Mouse (Mus musculus) adrenal gland (tissue): ENCODE measurements around the gene Emid1.
"Not testable (repeated sequence)": the region's sequence is repeated elsewhere in the genome, so short reads cannot be mapped to it uniquely, and the experiment has no call there.

Experiments used
- intact Hi-C: fragments of 180-260 bp; cut with DNase I; formaldehyde crosslinking; loops from one replicate; pipeline ENCODE4 v1.15.1; 2025

The Emid1 gene

DNA sequence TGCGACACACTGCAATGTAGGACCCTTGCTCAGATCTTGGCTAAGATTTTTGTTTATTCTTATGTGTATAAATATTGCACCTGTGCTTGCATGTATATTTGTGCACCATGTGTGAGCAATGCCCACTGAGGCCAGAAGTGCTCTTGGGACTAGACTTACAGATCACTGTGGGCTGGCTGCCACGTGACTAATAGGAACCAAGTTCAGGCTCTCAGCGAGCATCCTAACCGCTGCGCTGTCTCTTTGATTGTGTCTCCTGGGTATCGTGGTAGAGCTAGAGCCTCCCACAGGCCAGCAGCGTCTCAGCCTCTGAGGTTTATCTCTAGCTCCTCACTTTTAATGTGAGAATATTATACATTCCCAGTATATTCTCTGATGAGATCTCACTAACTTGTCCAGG is 38.4 kb downstream of the Emid1 start:
- intact Hi-C loops = loop anchor here (10.0 kb wide), 1 partner anchor 361 kb away; no protein-coding TSS in a partner anchor

DNA sequence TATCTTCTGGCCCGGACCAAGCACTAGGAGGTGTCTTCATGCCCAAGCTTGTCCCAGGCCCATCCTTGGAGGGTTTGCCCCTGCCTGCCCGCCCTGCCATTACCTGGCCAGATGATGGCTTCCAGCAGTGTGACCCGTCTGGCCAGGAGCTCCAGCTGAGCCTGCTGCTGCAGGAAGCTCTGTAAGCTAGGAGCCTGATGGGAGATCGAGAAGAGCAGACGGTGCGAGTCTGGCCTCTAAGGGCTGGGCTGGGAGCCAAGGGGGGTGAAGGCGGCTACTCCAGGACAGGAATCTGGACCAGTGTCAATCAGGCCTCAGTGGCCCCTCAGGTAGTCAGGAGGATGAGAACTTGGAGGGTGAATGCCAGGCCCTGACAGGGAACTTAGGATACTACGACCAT is 42.6 kb downstream of the Emid1 start:
- intact Hi-C loops = no loop called here

DNA sequence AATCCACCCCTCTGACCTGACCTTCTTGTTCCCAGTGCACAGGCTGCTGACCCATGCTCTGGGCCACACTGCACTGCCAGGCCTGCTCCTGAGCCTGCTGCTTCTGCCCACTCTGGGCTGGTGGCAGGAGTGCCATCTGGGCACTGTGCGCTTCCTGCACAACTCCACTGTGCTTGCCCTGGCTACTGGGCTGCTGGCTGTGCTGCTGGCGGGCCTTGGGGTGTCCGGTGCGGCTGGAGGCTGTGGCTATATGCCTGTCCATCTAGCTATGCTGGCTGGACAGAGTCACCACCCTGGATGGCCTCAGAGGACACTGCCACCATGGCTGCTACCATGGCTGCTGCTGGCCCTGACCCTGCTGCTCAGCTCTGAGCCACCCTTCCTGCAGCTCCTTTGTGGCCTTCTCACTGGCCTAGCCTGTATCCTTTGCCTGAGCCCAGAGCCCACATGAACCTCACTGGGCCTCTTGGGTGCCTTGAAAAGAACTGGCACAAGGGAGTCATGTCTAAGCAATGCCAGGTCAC is 48.0 kb downstream of the Emid1 start:
- intact Hi-C loops = no loop called here

DNA sequence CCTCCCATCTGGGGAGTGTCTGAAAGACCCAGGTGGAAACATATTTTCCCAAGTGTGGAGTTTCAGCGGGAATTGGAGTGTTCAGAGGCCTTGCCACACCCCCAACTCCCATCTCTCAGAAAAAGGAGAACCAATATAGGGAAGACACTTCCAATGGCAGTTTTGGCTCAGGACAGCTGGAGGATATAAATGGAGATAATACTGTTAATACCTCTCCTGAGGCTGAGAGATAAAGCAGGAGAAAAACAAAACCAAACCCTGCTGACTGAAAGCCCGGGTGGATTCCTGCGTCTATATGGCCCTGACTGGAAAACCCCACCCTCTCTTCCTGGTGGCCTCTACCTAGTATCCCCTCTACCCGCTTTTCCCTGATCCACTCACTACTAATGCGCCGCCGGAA is 49.7 kb downstream of the Emid1 start:
- intact Hi-C loops = no loop called here

DNA sequence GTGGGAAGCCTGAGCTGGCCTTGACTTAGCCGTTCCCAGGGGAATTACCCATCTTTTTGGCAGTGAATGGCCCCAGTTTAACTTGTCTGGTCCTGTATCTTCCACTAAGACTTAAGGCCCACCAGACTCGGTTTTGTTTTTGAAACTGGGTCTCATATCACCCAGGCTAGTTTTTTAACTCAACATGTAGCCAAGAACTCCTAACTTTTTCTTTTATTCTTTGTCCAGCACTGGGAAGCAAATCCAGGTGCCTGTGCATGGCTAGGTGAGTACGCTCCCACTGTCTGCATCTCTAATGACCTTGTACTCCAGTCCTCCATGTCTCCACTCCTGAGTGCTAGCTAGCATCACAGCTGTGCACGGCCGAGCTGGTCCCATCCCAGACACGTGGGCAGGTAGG is 50.4 kb downstream of the Emid1 start:
- intact Hi-C loops = no loop called here

DNA sequence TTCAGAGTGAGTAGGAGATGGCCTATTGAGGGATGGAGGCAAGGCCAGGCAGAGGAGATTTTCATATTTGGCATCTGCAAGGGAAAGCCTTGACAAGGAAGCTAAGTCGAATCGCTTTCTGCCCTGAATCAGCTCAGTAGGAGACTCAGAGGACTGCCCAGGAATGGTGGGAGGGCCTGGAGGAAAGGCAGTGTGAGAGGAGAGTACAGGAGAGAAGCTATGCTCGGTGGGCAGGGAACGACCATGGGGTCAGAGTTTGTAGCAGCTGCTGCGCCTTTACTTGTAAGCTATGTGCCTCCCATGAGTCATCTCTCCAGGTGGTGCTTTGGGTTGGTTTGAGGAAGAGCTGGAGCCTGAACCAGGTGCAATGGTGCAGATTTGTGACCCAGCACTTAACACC is 51.3 kb downstream of the Emid1 start:
- intact Hi-C loops = no loop called here

DNA sequence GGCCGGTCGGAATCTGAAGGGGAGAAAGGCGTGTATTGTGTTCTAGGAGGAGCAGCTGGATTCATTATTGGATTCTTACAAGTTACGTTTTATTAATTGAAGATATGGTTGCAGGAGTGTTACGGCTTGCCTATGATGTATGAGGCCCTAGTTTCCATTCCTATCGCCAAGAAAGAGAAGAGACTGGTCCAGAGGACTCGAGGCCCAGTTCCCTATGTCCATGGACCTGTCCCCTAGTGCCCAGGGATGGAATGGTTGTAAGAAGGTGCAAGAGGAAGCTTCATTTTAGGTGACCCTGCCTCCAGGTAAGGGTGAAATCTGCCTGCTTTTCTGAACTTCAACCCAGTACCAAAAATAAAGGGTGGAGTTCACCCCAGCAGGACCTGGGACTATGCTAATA is 51.8 kb downstream of the Emid1 start:
- intact Hi-C loops = no loop called here

DNA sequence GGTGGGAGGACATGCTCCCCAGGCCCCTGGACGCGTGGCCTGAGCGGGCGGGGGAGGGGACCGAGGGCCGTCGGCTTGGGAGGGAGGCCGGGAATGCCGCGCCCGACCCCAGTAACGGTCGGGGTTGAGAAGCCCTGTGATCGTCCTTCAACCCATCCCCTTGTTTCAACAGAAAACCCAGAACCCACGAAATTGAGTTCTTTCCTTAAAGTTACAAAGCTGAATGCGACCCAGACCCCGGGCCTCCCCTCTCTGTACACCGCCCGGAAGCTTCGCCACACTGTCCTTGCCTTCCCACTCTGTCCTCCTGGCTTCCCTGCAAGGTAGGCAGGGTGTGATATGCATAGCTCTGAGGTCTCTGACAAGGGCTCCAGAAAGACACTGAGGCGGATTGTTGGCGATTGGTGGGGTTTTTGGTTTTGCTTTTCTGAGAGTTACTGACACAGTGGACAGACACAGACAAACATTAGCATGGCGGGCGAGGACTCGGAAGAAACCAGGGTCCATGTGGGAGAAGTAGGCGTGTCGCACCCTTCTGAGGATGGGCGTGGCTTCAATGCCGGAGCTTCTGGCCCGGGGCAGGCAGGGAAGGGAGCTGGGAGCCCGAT is 52.4 kb downstream of the Emid1 start:
- intact Hi-C loops = no loop called here

DNA sequence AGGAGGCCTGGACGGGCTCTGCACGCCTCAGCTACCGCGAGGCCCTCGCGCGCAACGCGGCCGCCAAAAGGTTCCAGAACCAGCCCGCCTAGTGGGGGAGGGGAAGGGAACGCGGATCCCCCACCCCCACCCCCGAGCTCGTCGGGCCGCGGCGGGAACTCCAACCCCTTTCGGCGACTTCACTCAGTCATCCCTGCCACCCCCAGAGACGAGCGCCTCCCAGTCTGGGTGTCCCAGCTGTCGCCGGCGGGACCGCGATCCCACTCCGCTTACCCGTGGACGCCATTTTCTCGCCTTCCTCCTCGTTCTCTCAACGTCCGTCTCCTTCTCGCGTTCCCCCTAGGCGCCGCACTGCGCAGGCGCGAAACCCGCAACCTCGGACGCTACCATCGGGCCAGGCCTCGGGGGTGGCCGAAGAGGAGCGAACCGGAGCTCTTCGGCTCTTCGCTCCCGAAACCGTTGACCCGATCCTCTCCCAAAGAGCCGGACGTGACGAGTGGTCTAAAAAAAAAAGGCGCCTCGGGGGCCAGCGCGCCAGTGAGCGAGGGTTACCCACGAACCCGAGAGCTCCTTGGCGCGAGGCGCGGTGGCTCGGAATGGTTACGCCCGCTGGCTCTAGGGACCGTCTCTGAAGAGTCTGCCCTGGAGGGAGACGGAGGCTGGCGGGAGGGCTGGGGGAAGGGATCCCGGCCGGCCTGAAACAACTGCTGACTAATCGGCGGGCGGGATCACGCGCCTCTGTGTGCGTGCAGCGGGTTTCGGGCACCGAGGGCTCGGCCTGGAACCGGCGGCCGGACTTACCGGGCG is 53.1 kb downstream of the Emid1 start, which contains the start of the genes Rhbdd3 and Ewsr1:
TSS of gene Rhbdd3 (plus strand) at position 191 of the 807 bp plus-strand sequence.
TSS of gene Ewsr1 (minus strand) at position 531 of the 807 bp plus-strand sequence.
- intact Hi-C loops = no loop called here

DNA sequence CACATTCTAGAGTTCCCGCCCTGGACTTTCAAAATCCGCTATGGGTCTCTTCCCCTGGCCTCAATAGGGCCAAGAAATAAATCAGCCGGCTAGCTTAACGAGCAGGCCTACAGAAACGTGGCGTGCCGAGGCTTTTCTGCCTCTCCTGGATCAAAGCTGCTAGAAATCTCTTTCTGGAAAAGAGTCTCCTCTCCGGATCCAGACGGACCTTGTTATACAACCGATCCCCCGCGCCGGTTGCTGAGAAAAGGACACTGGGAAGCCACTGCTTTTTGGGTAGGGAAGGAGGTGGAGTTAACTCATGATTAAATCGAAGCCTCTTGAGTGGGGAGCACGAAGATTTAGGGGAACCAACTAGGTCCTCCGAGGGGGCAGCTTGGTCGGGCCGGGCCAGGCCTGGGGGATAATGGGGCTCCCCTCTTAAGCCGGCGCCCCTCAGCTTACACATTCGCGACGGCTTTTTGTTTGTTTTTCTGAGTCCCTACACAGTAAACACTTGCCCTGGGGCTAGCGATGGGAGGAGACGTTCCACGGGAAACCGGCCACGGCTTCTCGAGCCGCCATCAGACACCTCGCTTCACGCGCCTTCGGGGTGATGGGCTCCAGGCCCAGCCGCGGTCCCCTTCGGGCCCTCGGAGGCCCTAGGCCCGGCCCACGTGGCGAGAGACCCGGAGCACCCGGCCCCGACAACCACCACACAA is 53.9 kb downstream of the Emid1 start:
- intact Hi-C loops = no loop called here

DNA sequence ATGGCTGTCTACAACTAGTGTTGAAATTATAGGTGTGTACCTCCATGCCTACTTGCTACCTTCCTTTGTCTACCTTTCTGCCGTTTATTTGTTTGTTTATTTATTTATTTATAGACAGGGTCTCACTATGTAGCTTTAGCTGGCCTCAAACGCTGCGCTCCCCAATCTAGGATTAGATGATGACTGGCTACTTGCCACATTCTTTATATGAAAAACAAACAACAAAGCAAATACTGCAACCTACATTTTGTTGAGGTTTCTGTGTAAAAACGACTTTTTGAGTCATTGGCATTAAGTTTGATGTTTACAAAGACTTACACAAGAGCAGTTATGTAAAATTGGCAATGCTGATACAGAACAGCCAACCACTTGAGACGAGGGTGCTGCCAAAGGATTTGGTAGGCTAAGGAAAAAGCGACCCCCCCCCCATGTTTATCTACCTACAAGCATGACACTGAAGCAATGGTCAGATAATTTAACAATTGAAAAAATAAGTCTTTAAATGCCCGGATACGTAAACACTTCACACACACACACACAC is 55.5 kb downstream of the Emid1 start:
- intact Hi-C loops = no loop called here

DNA sequence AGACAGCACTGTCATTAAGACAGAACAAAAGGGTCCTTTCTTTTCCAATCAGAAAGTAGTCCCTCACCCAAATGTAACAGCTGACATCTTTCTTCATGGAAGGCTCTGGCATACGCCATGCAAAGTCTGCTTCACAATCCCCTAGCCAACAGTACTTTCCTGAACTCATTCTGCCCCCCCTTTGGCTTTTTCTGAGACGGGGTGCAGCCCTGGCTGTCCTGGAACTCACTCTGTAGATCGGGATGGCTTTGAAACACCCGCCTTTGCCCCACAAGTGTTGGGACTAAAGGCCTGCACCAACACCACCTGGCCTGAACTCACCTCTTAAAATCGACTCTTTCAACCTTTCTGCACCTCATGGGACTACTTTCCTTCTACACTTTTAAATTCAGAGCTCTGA is 56.2 kb downstream of the Emid1 start:
- intact Hi-C loops = no loop called here

DNA sequence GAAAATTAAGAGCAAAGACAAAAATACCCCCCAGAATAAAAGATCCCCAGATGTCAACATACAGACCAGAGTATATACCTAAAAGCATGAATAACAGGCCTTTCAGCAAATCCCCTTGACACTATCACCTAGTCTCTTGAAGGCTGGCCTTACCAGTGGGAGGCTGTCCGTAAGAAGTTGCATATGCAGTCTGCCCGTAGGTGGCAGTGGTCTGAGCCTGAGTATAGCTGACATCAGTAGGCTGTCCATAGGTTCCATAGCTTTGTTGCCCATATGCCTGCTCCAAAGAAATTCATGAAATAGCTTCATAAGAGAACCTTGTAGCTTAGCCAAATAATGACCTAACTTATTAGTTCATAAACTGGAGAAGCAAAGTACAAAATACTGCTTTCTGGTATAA is 60.4 kb downstream of the Emid1 start:
- intact Hi-C loops = no loop called here

DNA sequence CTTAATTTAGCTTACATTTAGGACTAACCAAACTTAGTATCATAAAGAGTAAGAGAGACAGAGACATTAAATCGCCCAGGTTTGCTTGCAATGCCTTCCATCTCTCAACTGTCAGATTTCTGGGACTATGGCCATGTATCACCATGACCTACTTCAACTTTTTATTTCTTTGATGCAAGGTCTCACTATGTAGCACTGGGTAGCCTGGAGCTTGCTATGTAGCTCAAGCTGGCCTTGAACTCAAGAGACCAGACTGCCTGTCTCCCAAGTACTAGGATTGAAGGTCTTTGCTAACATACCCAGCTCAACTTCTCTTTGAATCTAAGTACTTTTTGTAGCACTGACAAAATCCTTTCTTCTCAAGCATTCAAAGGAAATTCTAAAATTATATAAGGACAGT is 62.9 kb downstream of the Emid1 start:
- intact Hi-C loops = no loop called here

DNA sequence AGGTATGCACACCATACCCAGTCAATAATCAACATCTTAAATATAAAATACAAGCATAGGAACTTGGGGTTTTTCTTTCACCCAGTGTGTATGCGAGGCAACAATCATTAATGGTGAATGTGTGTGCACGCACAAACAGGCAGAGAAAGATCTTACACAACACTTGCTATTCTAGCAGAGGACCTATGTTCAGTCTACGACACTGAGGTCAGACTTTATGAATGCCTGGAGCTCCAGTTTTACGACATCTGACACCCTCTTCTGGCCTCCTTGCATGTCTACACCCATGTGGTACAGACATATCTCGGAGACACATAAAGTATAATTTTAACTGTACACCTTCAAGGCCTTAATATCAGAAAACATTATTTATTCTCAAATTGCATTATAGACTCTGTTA is 75.2 kb downstream of the Emid1 start:
- intact Hi-C loops = not testable (repeated sequence)

DNA sequence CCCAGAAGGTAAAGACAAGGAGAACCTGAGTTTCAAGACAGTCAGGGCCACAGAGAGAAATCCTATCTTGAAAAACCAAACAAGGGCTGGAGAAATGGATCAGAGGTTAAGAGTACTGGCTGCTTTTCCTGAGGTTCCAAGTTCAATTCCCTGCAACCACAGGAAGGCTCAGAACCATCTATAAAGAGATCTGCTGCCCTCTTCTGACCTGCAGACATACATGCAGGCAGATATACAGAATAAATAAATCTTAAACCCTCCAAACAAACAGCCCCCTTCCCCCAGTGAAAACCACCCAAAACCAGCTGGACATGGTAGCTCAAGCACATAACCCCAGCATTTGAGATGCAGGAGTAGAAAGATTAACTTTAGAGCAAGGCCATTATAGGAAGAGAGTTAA is 76.3 kb downstream of the Emid1 start:
- intact Hi-C loops = no loop called here

DNA sequence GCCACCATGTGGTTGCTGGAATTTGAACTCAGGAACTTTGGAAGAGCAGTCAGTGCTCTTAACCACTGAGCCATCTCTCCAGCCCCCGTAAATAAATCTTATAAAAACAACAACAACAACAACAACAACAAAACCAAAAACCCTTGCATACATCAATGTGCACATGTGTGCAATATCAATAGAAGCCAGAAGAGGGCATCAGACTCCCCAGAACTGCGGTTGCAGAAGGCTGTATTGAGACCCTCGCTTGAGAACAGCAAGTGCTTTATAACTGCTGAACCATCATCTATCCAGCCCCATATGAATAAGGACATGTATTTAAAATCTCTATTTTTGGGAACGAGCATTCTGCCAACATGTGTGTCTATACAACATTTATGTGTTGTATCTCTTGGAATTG is 77.2 kb downstream of the Emid1 start:
- intact Hi-C loops = no loop called here

DNA sequence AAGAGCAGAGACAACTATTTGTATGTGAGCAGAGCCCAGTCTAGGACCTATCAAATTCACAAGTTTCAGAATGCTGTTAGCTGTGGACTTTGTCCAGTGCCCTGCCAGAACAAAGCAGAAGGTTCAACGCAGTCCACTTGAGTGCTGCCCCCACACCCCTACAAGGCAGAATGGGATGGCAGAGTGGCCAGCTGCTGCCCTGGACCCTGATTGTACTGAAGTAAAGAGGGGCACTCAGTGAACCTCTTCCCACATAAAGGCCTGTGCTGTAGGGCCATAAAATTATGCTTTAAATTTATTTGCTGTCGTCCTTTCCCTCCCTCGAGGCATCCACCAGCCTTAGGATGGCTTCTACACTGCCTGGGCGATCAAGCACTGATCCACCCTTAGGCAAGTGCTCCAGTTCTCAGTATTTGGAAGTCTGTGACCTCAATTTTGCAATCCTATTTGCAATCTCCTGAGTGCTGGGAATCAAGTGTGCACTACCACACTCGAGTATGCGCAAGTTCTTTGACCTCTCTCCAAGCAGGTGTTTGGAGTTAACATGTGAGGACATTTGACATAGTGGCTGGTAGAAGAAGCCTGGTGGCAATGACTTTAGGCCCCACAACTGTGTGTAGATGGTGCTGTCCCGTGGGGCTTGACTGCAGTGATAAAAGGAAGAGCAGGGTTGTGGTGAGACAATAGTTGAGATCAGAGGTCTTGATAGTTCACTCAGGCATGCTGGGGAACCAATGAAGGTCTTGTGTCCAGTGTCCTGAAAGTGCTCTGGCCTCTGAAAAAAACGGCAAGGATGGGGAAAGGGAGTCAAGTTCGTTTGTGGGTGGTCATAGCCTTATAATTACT is 83.7 kb downstream of the Emid1 start:
- intact Hi-C loops = no loop called here

DNA sequence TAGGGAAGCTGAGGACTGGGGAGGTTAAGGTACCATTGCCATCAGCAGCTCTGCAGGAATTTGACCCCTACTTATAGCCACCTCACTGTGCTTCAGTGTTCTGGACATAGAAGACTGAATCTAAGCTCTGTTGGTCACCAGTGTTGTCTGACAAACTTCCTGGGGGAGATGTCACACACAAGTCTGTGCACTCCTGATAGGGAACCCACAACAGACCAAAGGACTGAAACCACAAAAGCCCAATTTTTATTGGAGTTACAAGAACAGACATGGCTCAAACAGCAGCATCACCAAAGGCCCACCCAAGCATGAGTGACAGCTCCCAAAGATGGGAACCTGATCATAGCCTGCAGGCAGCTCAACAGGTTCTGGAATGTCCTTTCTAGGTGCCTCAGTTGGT is 85.0 kb downstream of the Emid1 start:
- intact Hi-C loops = no loop called here

DNA sequence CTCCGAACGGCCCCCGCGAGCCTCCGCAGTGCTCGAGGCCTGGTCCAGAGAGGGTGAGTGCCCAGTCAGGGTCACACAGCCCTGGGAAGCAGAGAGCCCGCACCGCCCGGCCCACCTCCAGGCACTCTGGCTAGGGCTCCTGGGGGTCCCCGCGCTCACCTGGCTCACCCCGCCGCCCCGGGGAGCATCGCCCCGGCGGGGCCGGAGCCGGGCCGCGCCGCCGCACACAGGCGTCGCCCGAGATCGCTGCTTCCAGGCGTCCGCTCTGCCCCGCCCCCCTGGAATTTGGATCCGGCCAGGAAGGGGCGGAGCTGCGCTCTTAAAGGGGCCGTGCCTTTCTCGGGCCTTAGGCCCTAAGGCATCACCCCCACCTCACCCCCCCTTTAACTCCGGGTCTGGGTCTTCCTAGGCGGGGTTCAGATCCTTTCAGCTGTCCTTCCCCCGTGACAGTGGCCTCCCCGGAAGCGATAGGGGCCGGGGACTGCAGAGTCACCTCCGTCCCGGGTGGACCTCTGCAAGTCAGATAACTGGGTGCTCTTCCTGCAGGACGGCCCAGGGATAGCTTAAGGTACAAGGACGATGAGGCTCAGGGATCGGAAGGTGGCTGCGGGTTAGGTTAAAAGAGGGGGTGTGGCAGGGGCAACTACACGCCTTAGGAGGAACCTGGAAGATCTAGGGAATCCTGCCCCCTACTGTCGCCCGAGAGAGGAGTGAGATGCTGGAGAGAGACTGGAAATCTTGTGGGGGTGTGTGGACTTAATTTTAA is 86.8 kb downstream of the Emid1 start, which contains the start of gene Gas2l1:
TSS of gene Gas2l1 (minus strand) at position 272 of the 766 bp plus-strand sequence.
- intact Hi-C loops = loop anchor here (2.0 kb wide), 1 partner anchor 50 kb away; no protein-coding TSS in a partner anchor
